Comparison of ENCODE assay signal across 8 mouse cellular contexts in genomic region chr10:92722620-92722988, GRCm38 (mm10). TPM values are rescaled to one million over a fixed set of nuclear protein-coding genes. Genes with fewer than 3 reads are reported as not detected.
DNase-seq lines count a peak whose midpoint lies in the region; ATAC-seq and TF ChIP-seq lines count a peak whose summit lies in the region.

No protein-coding gene starts in this region.

- peak overlapping the region; percentile 19 for H3ac ChIP-seq in C2C12 (ENCODE audit: control insufficient read depth, insufficient read length, low read depth)

- ATAC-seq in heart, embryonic 11.5 days (replicated peaks; ENCODE audit: insufficient number of reproducible peaks, low FRiP score, low TSS enrichment), result peak; percentile 22; the same call in 1 of the 2 replicates
- no peak for ATAC-seq in forebrain, embryonic 13.5 days
- no peak for ATAC-seq in liver, embryonic 15.5 days (ENCODE audit: insufficient read depth)
- no peak for ATAC-seq in erythroid progenitor cell, adult 5-6 weeks (replicated peaks; ENCODE audit: low FRiP score, poor library complexity, severe bottlenecking)

- TF ChIP-seq CTCF in C2C12 (IDR thresholded peaks at IDR 0.05; ENCODE audit: control insufficient read depth, insufficient read depth, insufficient read length), result no peak

- H3K4me1 ChIP-seq in heart, embryonic 11.5 days (ENCODE audit: control insufficient read depth, insufficient read depth, low read length), result no peaks in the 10 kb centered on the region
- H3K4me1 ChIP-seq in forebrain, embryonic 13.5 days, result peaks cover 15% of the 10 kb centered on the region
- H3K4me1 ChIP-seq in liver, embryonic 15.5 days (replicated peaks), result peaks cover 22% of the 10 kb centered on the region

- H3K9me3 ChIP-seq in heart, embryonic 11.5 days (replicated peaks; ENCODE audit: control insufficient read depth, low read length), result no peaks in the 10 kb centered on the region
- no peaks in the 10 kb centered on the region for H3K9me3 ChIP-seq in forebrain, embryonic 13.5 days (replicated peaks)
- 0 out of 2 replicates have a peak, but pooled peaks cover 4% of the 10 kb centered on the region for H3K9me3 ChIP-seq in liver, embryonic 15.5 days (replicated peaks)

- 45% methylated on average over 5 of the region's 5 CpGs for WGBS in heart, embryonic 11.5 days (ENCODE audit: insufficient replicate concordance)
- 21% methylated on average over 5 of the region's 5 CpGs for WGBS in forebrain, embryonic 13.5 days
- WGBS in liver, embryonic 15.5 days (ENCODE audit: insufficient replicate concordance), result 31% methylated on average over 5 of the region's 5 CpGs

- peak overlapping the region; percentile 97 for H3K27ac ChIP-seq in heart, embryonic 11.5 days (ENCODE audit: low read depth, low read length)
- H3K27ac ChIP-seq in forebrain, embryonic 13.5 days, result peak overlapping the region; percentile 71
- peak overlapping the region; percentile 96 for H3K27ac ChIP-seq in liver, embryonic 15.5 days (replicated peaks)

- no peaks in the 10 kb centered on the region for H3K27me3 ChIP-seq in heart, embryonic 11.5 days (ENCODE audit: control insufficient read depth, insufficient read depth, low read length)
- no peaks in the 10 kb centered on the region for H3K27me3 ChIP-seq in C2C12 (ENCODE audit: control insufficient read depth, insufficient read depth, insufficient read length)
- no peaks in the 10 kb centered on the region for H3K27me3 ChIP-seq in forebrain, embryonic 13.5 days
- H3K27me3 ChIP-seq in liver, embryonic 15.5 days, result no peaks in the 10 kb centered on the region

- peak overlapping the region; percentile 97; the same call in 1 of the 2 replicates for H3K9ac ChIP-seq in heart, embryonic 11.5 days (ENCODE audit: low read depth, low read length)
- peak overlapping the region; percentile 86 for H3K9ac ChIP-seq in forebrain, embryonic 13.5 days
- peak overlapping the region; percentile 45; the same call in 1 of the 2 replicates for H3K9ac ChIP-seq in liver, embryonic 15.5 days

- peak overlapping the region; percentile 76 for H3K4me2 ChIP-seq in heart, embryonic 11.5 days
- peak overlapping the region; percentile 73 for H3K4me2 ChIP-seq in forebrain, embryonic 13.5 days
- peak overlapping the region; percentile 75 for H3K4me2 ChIP-seq in liver, embryonic 15.5 days

- DNase-seq in heart, postnatal 4 days, result no peak
- DNase-seq in layer of hippocampus, postnatal 25 days (ENCODE audit: extremely low spot score in 1 of 2, low spot score in 1 of 2), result no peak
- DNase-seq in adrenal gland, adult (ENCODE audit: inconsistent age in 2 of 2, low spot score in 1 of 2), result no peak

- peak overlapping the region; percentile 96 for H3K4me3 ChIP-seq in heart, embryonic 11.5 days (ENCODE audit: low read depth, low read length)
- no peak overlapping the region for H3K4me3 ChIP-seq in C2C12 (ENCODE audit: insufficient read depth, poor library complexity, severe bottlenecking)
- H3K4me3 ChIP-seq in forebrain, embryonic 13.5 days, result peak overlapping the region; percentile 86
- H3K4me3 ChIP-seq in liver, embryonic 15.5 days (replicated peaks), result peak overlapping the region; percentile 98

- H3K79me2 ChIP-seq in C2C12 (ENCODE audit: control insufficient read depth, insufficient read depth), result peaks cover 24% of the 10 kb centered on the region

- H3K36me3 ChIP-seq in heart, embryonic 11.5 days (ENCODE audit: control insufficient read depth, insufficient read depth, low read length), result peaks cover 3% of the 10 kb centered on the region; the same call in 1 of the 2 replicates
- H3K36me3 ChIP-seq in C2C12 (ENCODE audit: control insufficient read depth, insufficient read depth), result peaks cover 7% of the 10 kb centered on the region
- H3K36me3 ChIP-seq in forebrain, embryonic 13.5 days (ENCODE audit: poor library complexity, severe bottlenecking), result peaks cover 7% of the 10 kb centered on the region
- peaks cover 5% of the 10 kb centered on the region; the same call in 1 of the 2 replicates for H3K36me3 ChIP-seq in liver, embryonic 15.5 days (replicated peaks)

- H3K79me3 ChIP-seq in C2C12 (ENCODE audit: low read depth), result peaks cover 11% of the 10 kb centered on the region

TF ChIP-seq in C2C12, 6 proteins besides CTCF, POLR2A, EP300 and RAD21:
- no peak for TF ChIP-seq USF1 (IDR thresholded peaks at IDR 0.05; ENCODE audit: low read depth)
- TF ChIP-seq MAX (IDR thresholded peaks at IDR 0.05), result no peak
- TF ChIP-seq MYOD1 (IDR thresholded peaks at IDR 0.05; ENCODE audit: control insufficient read depth, insufficient read length, low read depth), result no peak
- TF ChIP-seq CEBPB (IDR thresholded peaks at IDR 0.05; ENCODE audit: low read depth), result no peak

RNA-seq across cellular contexts. Expression of gene Nedd1, which starts 0.4 kb away (rescaled TPM):
- polyA plus RNA-seq in heart, embryonic 11.5 days (2014; fragmentation: Nextera tagmentation; extraction: Ambion mirVana), result 53.9 and 58.3 TPM in 2 replicates
- 10 to 100 TPM; 24.4 to 27.9 TPM for total RNA-seq in heart, postnatal 4 days (2021)
- polyA plus RNA-seq in C2C12 (2012; fragmentation: generic; extraction: Trizol), result 8.6 TPM
- 35.4 and 43.2 TPM in 2 replicates for polyA plus RNA-seq in forebrain, embryonic 13.5 days (2015; fragmentation: Nextera tagmentation; extraction: Ambion mirVana)
- polyA plus RNA-seq in liver, embryonic 15.5 days (2015; fragmentation: Nextera tagmentation; extraction: Ambion mirVana), result 22.7 and 23.7 TPM in 2 replicates
- total RNA-seq in layer of hippocampus, postnatal 25 days (2021), result 1 to 10 TPM; 2.9 to 3.2 TPM
- total RNA-seq in erythroid progenitor cell, adult 5-6 weeks (2015; ENCODE audit: low replicate concordance), result 26.0 and 30.6 TPM in 2 replicates
- 27.5 and 56.0 TPM in 2 replicates for total RNA-seq in erythroid progenitor cell, adult 5-6 weeks (2017; ENCODE audit: low replicate concordance)

Comparison
In these comparisons a context has a peak if more than half of its experiments do, and no peak if none do; other contexts are left out.
1. H3K9ac ChIP-seq: peak in every context shown above with its lines; median percentile 97 in heart, embryonic 11.5 days; 86 in forebrain, embryonic 13.5 days; 45 in liver, embryonic 15.5 days.